Mouse (Mus musculus) left cerebral cortex, postnatal 10 days (tissue): ENCODE measurements around the gene Hes3. TPM values are rescaled to one million over a fixed set of nuclear protein-coding genes. Genes with fewer than 3 reads are reported as not detected.

ENCODE experiments used
- DNase-seq, 2 experiments: peaks; one replicate each; pipeline ENCODE4 v3.0.0; 2021 to 2022; ENCODE audit warnings: low spot score in 2 of 2, mixed read lengths in 1 of 2; ENCODE audit errors: extremely low spot score in 1 of 2
- intact Hi-C: fragments of 180-260 bp; cut with DNase I; formaldehyde crosslinking; loops from one replicate; pipeline ENCODE4 v1.15.1; 2025
- total RNA-seq, 2 experiments: library from RNA; stranded (reverse); gene quantifications; 2 replicates each; pipeline ENCODE4 v1.2.3; 2021

Hes3 gene
- total RNA-seq = not detected

- no peak for DNase-seq
- intact Hi-C loops = no loop called here
Measured at GRCm38 (mm10) chr4:152291562-152291961, at the start of gene Hes3. Gene Hes3 (minus strand): TSS chr4:152291662.

GRCm38 (mm10) chr4:152340584-152341284 lies 49.3 kb upstream of the Hes3 start:
- DNase-seq = peak in 1 of 2 experiments; percentile 66
- intact Hi-C loops = loop anchor here (10.0 kb wide), 1 partner anchor 154 kb away; no protein-coding TSS in a partner anchor

DNA sequence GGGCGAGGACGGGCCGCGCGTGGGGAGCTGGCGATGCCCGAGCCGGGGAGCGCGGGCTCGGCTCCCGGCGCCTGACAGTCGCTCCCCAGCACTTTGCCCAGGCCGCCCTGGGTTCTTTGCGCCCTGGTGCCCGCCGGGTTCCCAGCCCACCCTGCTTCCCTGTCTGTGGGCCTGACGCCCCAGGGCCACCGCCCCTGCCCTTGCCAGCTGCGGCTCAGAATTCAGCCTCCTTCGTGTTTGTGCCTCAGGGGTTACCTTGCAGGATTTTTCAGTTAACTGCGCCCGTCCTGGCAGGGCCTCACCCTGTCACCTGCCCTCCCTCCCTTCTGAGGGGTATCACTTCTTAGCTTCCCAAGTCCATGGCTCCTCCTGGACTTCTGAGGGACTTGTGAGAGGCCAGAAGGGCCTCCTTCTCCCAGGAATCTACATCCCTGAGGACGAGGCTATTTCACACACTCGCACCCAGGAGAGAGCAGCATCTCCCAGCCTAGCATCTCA lies 47.9 kb upstream of the Hes3 start:
- DNase-seq = peak in 1 of 2 experiments; percentile 49
- intact Hi-C loops = no loop called here

DNA sequence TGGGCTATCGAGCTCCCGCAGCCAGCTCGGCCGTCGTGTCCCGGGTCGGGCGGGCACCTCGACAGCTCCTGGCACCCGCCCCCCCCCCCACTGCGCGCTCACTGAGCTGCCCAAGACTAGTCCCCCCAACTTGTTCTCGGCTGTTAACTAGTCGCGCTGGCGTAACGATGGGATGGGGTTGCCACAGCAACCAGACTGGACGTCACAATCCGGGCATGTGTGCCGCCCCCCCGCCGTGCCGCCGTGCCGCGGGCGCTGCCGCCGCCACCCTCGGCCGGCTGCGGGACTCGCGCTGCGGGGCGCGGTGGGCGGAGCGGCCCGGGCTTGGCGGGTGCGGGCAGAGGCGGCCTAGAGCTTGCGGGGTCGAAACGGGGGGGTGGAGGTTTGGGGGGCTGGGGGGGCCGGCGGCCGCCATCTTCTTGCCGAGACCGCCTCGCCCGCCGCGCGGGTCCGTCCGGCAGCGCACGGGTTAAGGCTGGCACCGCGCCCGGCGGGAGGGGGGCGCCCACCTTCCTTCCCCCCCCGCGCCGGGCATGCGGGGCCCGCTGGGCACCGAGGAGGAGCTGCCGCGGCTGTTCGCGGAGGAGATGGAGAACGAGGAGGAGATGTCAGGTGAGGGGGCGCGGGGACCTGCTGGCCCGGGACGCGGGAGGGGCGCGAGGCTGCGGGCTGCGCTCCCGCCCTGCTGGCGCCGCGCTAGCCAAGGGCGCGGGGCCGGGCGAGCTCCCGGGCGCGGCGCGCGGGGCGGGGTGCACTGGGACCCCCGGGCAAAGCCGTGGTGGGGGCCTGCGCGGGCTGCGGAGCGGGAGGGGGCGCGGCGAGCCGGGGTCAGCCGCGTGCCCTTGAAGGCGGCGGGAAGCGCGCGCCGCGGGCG lies 47.2 kb upstream of the Hes3 start, which contains the start of gene Chd5:
TSS of gene Chd5 (plus strand) at position 233 of the 874 bp plus-strand sequence.
- DNase-seq = peak; percentile 61 to 83
- intact Hi-C loops = no loop called here

GRCm38 (mm10) chr4:152337772-152338171 lies 46.3 kb upstream of the Hes3 start:
- intact Hi-C loops = no loop called here
- no peak for DNase-seq

- intact Hi-C loops = loop anchor here (2.0 kb wide), 1 partner anchor 101 kb away; no protein-coding TSS in a partner anchor
Measured at GRCm38 (mm10) chr4:152333587-152333986, 42.1 kb upstream of the Hes3 start.

GRCm38 (mm10) chr4:152332952-152333351 lies 41.5 kb upstream of the Hes3 start:
- intact Hi-C loops = loop anchor here (2.0 kb wide), 1 partner anchor 102 kb away; no protein-coding TSS in a partner anchor
- peak in 1 of 2 experiments; percentile 80 for DNase-seq

More at GRCm38 (mm10) chr4:152333587-152333986, 42.1 kb upstream of the Hes3 start:
- DNase-seq = no peak

DNA sequence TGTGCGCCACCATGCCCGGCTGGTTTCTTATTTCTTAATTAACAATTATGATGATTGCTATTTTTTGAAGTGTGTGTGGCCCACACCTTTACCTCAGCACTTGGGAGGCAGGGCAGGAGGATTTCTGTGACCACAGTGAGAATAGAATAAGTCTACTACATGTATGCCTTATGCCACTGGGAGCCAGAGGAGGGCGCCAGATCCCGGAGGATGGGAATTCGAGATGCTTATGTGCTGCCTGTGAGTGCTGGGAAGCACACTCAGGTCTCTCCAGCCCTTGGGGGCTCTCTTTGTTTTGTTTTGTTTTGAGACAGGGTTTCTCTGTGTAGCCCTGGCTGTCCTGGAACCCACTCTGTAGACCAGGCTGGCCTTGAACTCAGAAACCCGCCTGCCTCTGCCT lies 37.2 kb upstream of the Hes3 start:
- DNase-seq = peak in 1 of 2 experiments; percentile 64
- intact Hi-C loops = no loop called here

GRCm38 (mm10) chr4:152326543-152326942 lies 35.1 kb upstream of the Hes3 start:
- intact Hi-C loops = no loop called here
- DNase-seq = no peak

DNA sequence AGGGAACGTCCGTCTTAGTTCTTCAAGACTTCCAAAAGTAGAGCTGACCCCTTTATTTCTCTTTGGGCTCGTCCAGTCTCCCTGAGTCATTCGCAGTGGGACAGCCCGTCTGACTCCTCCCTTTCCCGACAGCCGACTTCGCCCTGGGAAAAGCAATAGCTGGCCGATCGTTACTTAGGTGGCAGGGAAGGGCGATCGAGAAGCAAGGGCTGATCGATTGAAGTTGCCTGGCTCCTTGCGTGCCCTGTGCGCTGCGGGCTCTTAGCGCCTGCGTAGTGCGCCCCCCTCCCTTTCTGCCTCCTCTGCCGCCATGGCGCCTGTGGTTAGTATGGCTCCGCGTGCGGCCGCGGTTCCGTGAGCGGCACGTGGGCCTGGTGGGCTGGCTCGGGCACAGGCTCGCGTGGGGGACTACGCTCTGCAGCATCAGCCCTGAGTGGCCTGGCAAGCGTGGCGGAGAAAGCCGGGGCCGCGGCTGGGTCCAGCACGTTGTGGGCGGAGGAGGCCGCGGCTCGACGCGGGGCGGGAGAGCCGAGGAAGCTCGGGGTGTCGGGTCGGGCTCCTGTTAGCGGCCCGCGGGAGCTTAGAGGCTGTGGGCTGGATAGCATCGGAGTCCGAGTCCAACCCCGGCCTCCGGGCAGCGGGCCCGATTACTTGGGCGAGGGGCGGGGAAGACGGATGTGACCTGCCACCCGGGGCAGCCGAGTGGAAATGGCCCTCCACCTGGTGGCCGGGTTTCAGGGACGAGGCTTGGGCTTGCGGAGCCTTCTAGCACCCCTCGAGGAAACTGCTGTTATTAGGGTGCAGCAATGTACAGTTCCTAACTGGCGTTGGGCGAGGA lies 34.3 kb upstream of the Hes3 start, which contains the start of gene Rpl22:
TSS of gene Rpl22 (plus strand) at position 169 of the 838 bp plus-strand sequence.
- intact Hi-C loops = no loop called here
- DNase-seq = peak; percentile 95

DNA sequence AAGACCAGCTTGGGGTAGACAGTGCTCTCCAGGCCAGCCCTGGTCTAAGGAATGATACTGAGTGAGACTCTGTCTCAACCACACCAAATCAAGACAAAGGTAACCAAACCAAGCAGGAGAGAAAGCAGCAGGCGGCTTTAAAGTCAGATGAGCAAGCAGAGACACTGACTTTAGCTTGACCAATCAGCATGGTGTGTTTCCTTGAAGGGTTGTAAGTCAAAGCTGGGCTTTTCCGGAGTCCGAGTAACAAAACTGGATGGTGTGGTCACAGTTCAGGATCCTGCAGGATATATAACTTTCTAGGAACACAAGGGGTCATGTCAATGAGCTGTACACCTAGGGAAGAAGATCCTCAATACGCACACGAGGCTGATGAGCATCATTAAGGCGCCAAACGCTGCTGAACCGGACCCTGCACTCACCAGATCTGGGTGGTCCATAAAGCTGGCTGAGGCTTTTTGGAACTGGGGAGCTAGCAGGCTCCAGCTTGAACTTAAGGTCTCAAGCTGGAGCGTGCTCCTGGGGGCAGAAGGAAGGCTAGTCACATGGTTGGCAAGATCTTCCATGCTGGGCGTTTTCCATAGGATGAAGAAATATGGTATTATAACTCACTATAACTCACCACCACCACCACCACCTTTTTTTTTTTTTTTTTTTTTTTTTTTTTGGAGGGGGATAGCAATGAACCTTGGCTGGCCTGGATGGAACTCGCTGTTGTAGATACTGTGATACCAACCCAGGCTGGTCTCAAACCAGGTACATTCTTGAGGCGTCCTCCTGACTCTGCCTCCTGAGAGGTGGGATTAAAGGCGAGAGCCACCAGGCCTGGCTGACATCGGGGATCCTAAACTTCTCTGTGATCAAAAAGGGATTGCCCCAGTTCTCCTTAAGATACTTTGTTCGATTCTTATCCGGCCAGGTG lies 33.4 kb upstream of the Hes3 start:
- intact Hi-C loops = no loop called here
- DNase-seq = no peak

- DNase-seq = no peak
- intact Hi-C loops = no loop called here
Measured at GRCm38 (mm10) chr4:152321464-152321863, 30.0 kb upstream of the Hes3 start.

GRCm38 (mm10) chr4:152318517-152319234 lies 27.2 kb upstream of the Hes3 start, which contains the start of gene Rnf207:
Gene Rnf207 (minus strand): TSS chr4:152318993.
- intact Hi-C loops = no loop called here
- no peak for DNase-seq

- intact Hi-C loops = no loop called here
- DNase-seq = no peak
Measured at GRCm38 (mm10) chr4:152317631-152318033, 26.2 kb upstream of the Hes3 start.

GRCm38 (mm10) chr4:152315498-152316213 lies 24.2 kb upstream of the Hes3 start:
- no peak for DNase-seq
- intact Hi-C loops = no loop called here

- intact Hi-C loops = no loop called here
- peak in 1 of 2 experiments; percentile 78 for DNase-seq
Measured at GRCm38 (mm10) chr4:152313934-152314333, 22.5 kb upstream of the Hes3 start.
